Mouse (Mus musculus) hindbrain, embryonic 12.5 days (tissue): ENCODE data around the gene C2cd3. TPM values are rescaled to one million over a fixed set of nuclear protein-coding genes. Genes with fewer than 3 reads are reported as not detected.

Experiments used
- ATAC-seq: fragments of 200-750 bp; cut with Nextera tagmentation; 2 replicates; pipeline ENCODE4 v1.8.0; 2017; ENCODE audit warnings: moderate TSS enrichment; ENCODE audit not compliant: low FRiP score
- H3K27ac ChIP-seq: fragments of 300-500 bp; sonication (generic); 2 replicates; pipeline ENCODE4 v1.5.1; 2016; ENCODE audit warnings: mild to moderate bottlenecking
- H3K27me3 ChIP-seq: fragments of 300-500 bp; sonication (generic); 2 replicates; pipeline ENCODE4 v1.6.1; 2016; ENCODE audit warnings: mild to moderate bottlenecking
- H3K36me3 ChIP-seq: fragments of 300-500 bp; sonication (generic); 2 replicates; pipeline ENCODE4 v1.6.1; 2016; ENCODE audit warnings: mild to moderate bottlenecking
- H3K4me1 ChIP-seq: fragments of 300-500 bp; sonication (generic); 2 replicates; pipeline ENCODE4 v1.6.1; 2016
- H3K4me2 ChIP-seq: fragments of 300-500 bp; sonication (generic); replicated peaks from 2 replicates; pipeline ENCODE4 v1.6.1; 2016; ENCODE audit warnings: mild to moderate bottlenecking
- H3K4me3 ChIP-seq: fragments of 300-500 bp; sonication (generic); 2 replicates; pipeline ENCODE4 v1.5.1; 2016; ENCODE audit warnings: mild to moderate bottlenecking
- H3K9ac ChIP-seq: fragments of 300-500 bp; sonication (generic); 2 replicates; pipeline ENCODE4 v1.6.1; 2016; ENCODE audit warnings: mild to moderate bottlenecking, moderate library complexity
- H3K9me3 ChIP-seq: fragments of 300-500 bp; sonication (generic); replicated peaks from 2 replicates; pipeline ENCODE4 v1.6.1; 2016; ENCODE audit warnings: mild to moderate bottlenecking
- WGBS: fragments of 180-500 bp; shearing (Covaris S2); methylation state at CpG from one replicate; pipeline ENCODE4 v1.1.7; 2016; 5-methylcytosine and 5-hydroxymethylcytosine counted together
- polyA plus RNA-seq: library from polyadenylated mRNA; unstranded; fragments of >200 nt; fragmentation: Nextera tagmentation; extraction: Ambion mirVana; gene quantifications from 2 replicates; pipeline ENCODE4 v1.2.1, GENCODE M21; 2016

Gene C2cd3
- polyA plus RNA-seq, 1 experiment from 2014 or later: 37.4 TPM

- ATAC-seq: no peak
- H3K27ac ChIP-seq: no peak overlapping the region
- no peak overlapping the region for H3K4me3 ChIP-seq
- H3K4me1 ChIP-seq: no peaks in the 10 kb centered on the region
- H3K9me3 ChIP-seq: no peaks in the 10 kb centered on the region
- H3K27me3 ChIP-seq: no peaks in the 10 kb centered on the region
- H3K4me2 ChIP-seq: no peak overlapping the region
- H3K9ac ChIP-seq: no peak overlapping the region
- peaks cover 81% of the 10 kb centered on the region for H3K36me3 ChIP-seq
- 84% methylated on average over 3 of the region's 3 CpGs for WGBS
Observed at GRCm38 (mm10) chr7:100425795-100426194, 53.8 kb downstream of the C2cd3 start.

GRCm38 (mm10) chr7:100429102-100429501 lies 57.1 kb downstream of the C2cd3 start:
- H3K27ac ChIP-seq: no peak overlapping the region
- H3K9ac ChIP-seq: no peak overlapping the region
- H3K4me2 ChIP-seq: no peak overlapping the region
- H3K9me3 ChIP-seq: no peaks in the 10 kb centered on the region
- H3K36me3 ChIP-seq: peaks cover 90% of the 10 kb centered on the region
- H3K4me3 ChIP-seq: no peak overlapping the region
- H3K4me1 ChIP-seq: no peaks in the 10 kb centered on the region
- no peak for ATAC-seq
- WGBS: 65% methylated on average over 3 of the region's 3 CpGs
- H3K27me3 ChIP-seq: no peaks in the 10 kb centered on the region

GRCm38 (mm10) chr7:100429911-100430310 lies 57.9 kb downstream of the C2cd3 start:
- ATAC-seq: no peak
- H3K4me3 ChIP-seq: no peak overlapping the region
- H3K36me3 ChIP-seq: peaks cover 85% of the 10 kb centered on the region
- H3K4me2 ChIP-seq: no peak overlapping the region
- H3K9me3 ChIP-seq: no peaks in the 10 kb centered on the region
- no peak overlapping the region for H3K27ac ChIP-seq
- no peaks in the 10 kb centered on the region for H3K4me1 ChIP-seq
- 93% methylated on average over 11 of the region's 11 CpGs for WGBS
- no peaks in the 10 kb centered on the region for H3K27me3 ChIP-seq
- H3K9ac ChIP-seq: no peak overlapping the region

- Histone ChIP-seq H3K4me3 (no peak overlapping the region), H3K36me3 (peaks cover 84% of the 10 kb centered on the region), H3K27ac (no peak overlapping the region), H3K4me2 (no peak overlapping the region), H3K4me1 (no peaks in the 10 kb centered on the region), H3K9me3 (no peaks in the 10 kb centered on the region), H3K9ac (no peak overlapping the region), H3K27me3 (no peaks in the 10 kb centered on the region)
- 83% methylated on average over 5 of the region's 5 CpGs for WGBS
- no peak for ATAC-seq
Observed at GRCm38 (mm10) chr7:100431103-100431502, 59.1 kb downstream of the C2cd3 start.

GRCm38 (mm10) chr7:100433295-100433694 lies 61.3 kb downstream of the C2cd3 start:
- Histone ChIP-seq H3K27me3 (no peaks in the 10 kb centered on the region), H3K9me3 (no peaks in the 10 kb centered on the region), H3K36me3 (peaks cover 82% of the 10 kb centered on the region), H3K4me3 (no peak overlapping the region), H3K9ac (no peak overlapping the region), H3K4me1 (no peaks in the 10 kb centered on the region), H3K27ac (no peak overlapping the region), H3K4me2 (no peak overlapping the region)
- ATAC-seq: no peak
- 94% methylated on average over 6 of the region's 6 CpGs for WGBS

- no peaks in the 10 kb centered on the region for H3K27me3 ChIP-seq
- no peak overlapping the region for H3K27ac ChIP-seq
- no peak overlapping the region for H3K9ac ChIP-seq
- ATAC-seq: no peak
- peaks cover 86% of the 10 kb centered on the region for H3K36me3 ChIP-seq
- H3K4me1 ChIP-seq: no peaks in the 10 kb centered on the region
- H3K9me3 ChIP-seq: no peaks in the 10 kb centered on the region
- no peak overlapping the region for H3K4me2 ChIP-seq
- 96% methylated on average over 4 of the region's 4 CpGs for WGBS
- no peak overlapping the region for H3K4me3 ChIP-seq
Observed at GRCm38 (mm10) chr7:100443728-100444127, 71.7 kb downstream of the C2cd3 start.

- H3K9ac ChIP-seq: no peak overlapping the region
- H3K9me3 ChIP-seq: no peaks in the 10 kb centered on the region
- no peak overlapping the region for H3K4me3 ChIP-seq
- no peaks in the 10 kb centered on the region for H3K4me1 ChIP-seq
- H3K4me2 ChIP-seq: no peak overlapping the region
- H3K27ac ChIP-seq: no peak overlapping the region
- WGBS: 98% methylated on average over 5 of the region's 5 CpGs
- peaks cover 88% of the 10 kb centered on the region for H3K36me3 ChIP-seq
- ATAC-seq: no peak
- H3K27me3 ChIP-seq: no peaks in the 10 kb centered on the region
Observed at GRCm38 (mm10) chr7:100446271-100446670, 74.2 kb downstream of the C2cd3 start.

- 92% methylated on average over 12 of the region's 12 CpGs for WGBS
- peaks cover 89% of the 10 kb centered on the region for H3K36me3 ChIP-seq
- no peak for ATAC-seq
Observed at GRCm38 (mm10) chr7:100448530-100448929, 76.5 kb downstream of the C2cd3 start.

GRCm38 (mm10) chr7:100448985-100449384 lies 77.0 kb downstream of the C2cd3 start:
- no peak for ATAC-seq
- Histone ChIP-seq H3K27me3 (no peaks in the 10 kb centered on the region), H3K4me3 (no peak overlapping the region), H3K36me3 (peaks cover 90% of the 10 kb centered on the region), H3K4me2 (no peak overlapping the region), H3K4me1 (no peaks in the 10 kb centered on the region), H3K9ac (no peak overlapping the region), H3K9me3 (no peaks in the 10 kb centered on the region), H3K27ac (no peak overlapping the region)
- 99% methylated on average over 3 of the region's 3 CpGs for WGBS

More at GRCm38 (mm10) chr7:100448530-100448929, 76.5 kb downstream of the C2cd3 start:
- Histone ChIP-seq H3K4me1 (no peaks in the 10 kb centered on the region), H3K4me3 (no peak overlapping the region), H3K9me3 (no peaks in the 10 kb centered on the region), H3K27ac (no peak overlapping the region), H3K9ac (no peak overlapping the region), H3K27me3 (no peaks in the 10 kb centered on the region), H3K4me2 (no peak overlapping the region)

- Histone ChIP-seq H3K27ac (no peak overlapping the region), H3K36me3 (peaks cover 85% of the 10 kb centered on the region), H3K4me1 (no peaks in the 10 kb centered on the region), H3K4me2 (no peak overlapping the region), H3K27me3 (no peaks in the 10 kb centered on the region), H3K9ac (no peak overlapping the region), H3K4me3 (no peak overlapping the region), H3K9me3 (no peaks in the 10 kb centered on the region)
- WGBS: 81% methylated on average over 1 of the region's 1 CpGs
- ATAC-seq: no peak
Observed at GRCm38 (mm10) chr7:100458153-100458552, 86.1 kb downstream of the C2cd3 start.

GRCm38 (mm10) chr7:100459862-100460261 lies 87.8 kb downstream of the C2cd3 start:
- Histone ChIP-seq H3K4me3 (no peak overlapping the region), H3K9ac (no peak overlapping the region), H3K4me1 (no peaks in the 10 kb centered on the region), H3K36me3 (peaks cover 76% of the 10 kb centered on the region), H3K9me3 (no peaks in the 10 kb centered on the region), H3K4me2 (no peak overlapping the region), H3K27ac (no peak overlapping the region), H3K27me3 (no peaks in the 10 kb centered on the region)
- ATAC-seq: no peak
- 94% methylated on average over 3 of the region's 3 CpGs for WGBS

GRCm38 (mm10) chr7:100461621-100462151 lies 89.7 kb downstream of the C2cd3 start:
- Histone ChIP-seq H3K9me3 (no peaks in the 10 kb centered on the region), H3K27me3 (no peaks in the 10 kb centered on the region), H3K36me3 (peaks cover 69% of the 10 kb centered on the region), H3K4me2 (no peak overlapping the region), H3K9ac (no peak overlapping the region), H3K4me3 (no peak overlapping the region), H3K27ac (no peak overlapping the region), H3K4me1 (no peaks in the 10 kb centered on the region)
- WGBS: 91% methylated on average over 6 of the region's 6 CpGs
- no peak for ATAC-seq

- Histone ChIP-seq H3K9ac (no peak overlapping the region), H3K4me3 (no peak overlapping the region), H3K27ac (no peak overlapping the region), H3K36me3 (peaks cover 67% of the 10 kb centered on the region), H3K9me3 (no peaks in the 10 kb centered on the region), H3K4me2 (no peak overlapping the region), H3K4me1 (no peaks in the 10 kb centered on the region), H3K27me3 (no peaks in the 10 kb centered on the region)
- WGBS: 88% methylated on average over 9 of the region's 9 CpGs
- no peak for ATAC-seq
Observed at GRCm38 (mm10) chr7:100463194-100463593, 91.2 kb downstream of the C2cd3 start.
